Mouse (Mus musculus) lung, postnatal 0 days (tissue): Measurements from ENCODE around the gene Rftn1.

Experiments used
- CTCF ChIP-seq: IDR thresholded peaks from 2 replicates; pipeline ENCODE4 v1.5.1; 2016; ENCODE audit warnings: antibody characterized with exemption, mild to moderate bottlenecking
- EP300 ChIP-seq: IDR thresholded peaks from 2 replicates; pipeline ENCODE4 v1.6.1; 2016; ENCODE audit warnings: antibody characterized with exemption, mild to moderate bottlenecking, control low read depth

DNA sequence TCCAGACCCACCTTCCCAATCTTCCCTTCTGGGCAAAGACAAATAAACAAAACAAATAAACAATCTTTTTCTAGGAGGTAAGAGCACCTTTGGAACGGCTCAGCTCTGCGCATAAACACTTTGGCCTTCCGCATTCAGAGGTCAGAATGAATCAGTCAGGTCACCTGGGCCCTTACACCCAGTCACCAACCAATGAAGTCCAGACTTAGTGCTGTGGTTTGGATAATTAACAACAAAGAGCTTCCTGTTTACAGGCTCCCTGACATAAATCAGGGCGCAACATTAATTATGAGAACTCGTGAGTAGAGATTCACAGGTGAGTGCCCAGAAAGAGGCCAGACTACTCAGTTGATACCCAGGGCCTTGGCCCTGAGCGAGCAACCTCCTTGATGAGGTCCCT, 194.4 kb downstream of the Rftn1 start:
- TF ChIP-seq CTCF (no peak), EP300 (no peak)
